Mouse (Mus musculus) T-helper 17 cell (primary cell): ENCODE measurements around the gene Cypt1.

Experiments used
- in situ Hi-C, 2 experiments: fragments of 300-600 bp; cut with MboI, MseI; formaldehyde crosslinking; loops; 1 replicate in 1 of 2; 2 replicates in 1 of 2; pipeline ENCODE4 v1.15.1; 2025; ENCODE audit warnings: high pct_unique_total_duplicates in 2 of 2

Cypt1 gene

GRCm38 (mm10) chrX:16522569-16522968 lies at the start of gene Cypt1:
TSS of gene Cypt1 (plus strand) at chrX:16522869.
- in situ Hi-C loops = no loop called here

- in situ Hi-C loops = no loop called here
Observed at GRCm38 (mm10) chrX:16546806-16547205, 24.1 kb downstream of the Cypt1 start.

- in situ Hi-C loops = no loop called here
Observed at GRCm38 (mm10) chrX:16557061-16557460, 34.4 kb downstream of the Cypt1 start.

DNA sequence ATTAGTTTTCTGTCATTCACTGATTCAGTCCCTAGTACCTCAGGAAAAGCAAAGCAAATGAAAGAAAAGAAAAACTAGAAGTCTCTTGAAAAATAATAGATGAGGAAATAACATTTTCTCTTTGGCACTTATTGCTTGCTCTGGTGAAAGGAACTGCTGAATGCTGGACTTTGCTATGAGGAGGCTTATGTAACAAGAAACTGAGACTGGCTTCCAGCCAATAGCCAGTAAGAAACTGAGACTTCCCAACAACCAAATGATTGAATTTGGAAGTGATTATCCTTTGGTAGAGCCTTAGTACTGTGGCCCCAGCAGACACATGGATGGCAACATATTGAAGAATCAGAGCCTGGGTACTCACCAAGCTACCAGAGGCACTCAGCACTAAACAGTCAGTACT lies 35.8 kb downstream of the Cypt1 start:
- in situ Hi-C loops = no loop called here
